In genomic region chr8:123015074-123015473, GRCm38 (mm10) we compare ENCODE assay signal across 19 mouse cellular contexts. TPM values are rescaled to one million over a fixed set of nuclear protein-coding genes. Genes with fewer than 3 reads are reported as not detected.
A peak's percentile ranks its signal among the peaks of the same experiment; 100 is the strongest.
DNase-seq lines count a peak whose midpoint lies in the region; ATAC-seq and TF ChIP-seq lines count a peak whose summit lies in the region.
"Had no signal": no experiment of that assay in that cellular context is flagged by ENCODE, and none has a peak within 500 bp of the region (broad histone marks: within the 10 kb centered on the region; RNA-seq: fewer than 3 reads in every experiment).

No protein-coding gene starts in this region.

- peak overlapping the region; percentile 13; the same call in 1 of the 2 replicates for H3K27ac ChIP-seq in limb, embryonic 14.5 days (replicated peaks; ENCODE audit: low read depth, low read length)
- H3K27ac ChIP-seq in limb, embryonic 10.5 days: no peak overlapping the region
- H3K27ac ChIP-seq in macrophage: peak overlapping the region; percentile 36
- H3K27ac ChIP-seq: forebrain, embryonic 13.5 days; heart, embryonic 13.5 days; hindbrain, postnatal 0 days had no signal

- peaks cover 7% of the 10 kb centered on the region for H3K4me1 ChIP-seq in limb, embryonic 14.5 days (ENCODE audit: control insufficient read depth, insufficient read depth, low read length)
- H3K4me1 ChIP-seq in limb, embryonic 10.5 days: peaks cover 13% of the 10 kb centered on the region

- H3K9me3 ChIP-seq in limb, embryonic 14.5 days (ENCODE audit: control insufficient read depth, low read length): no peaks in the 10 kb centered on the region
- no peaks in the 10 kb centered on the region for H3K9me3 ChIP-seq in limb, embryonic 10.5 days (replicated peaks)
- H3K9me3 ChIP-seq: forebrain, embryonic 13.5 days; G1E; heart, embryonic 13.5 days; midbrain, embryonic 13.5 days had no signal

- no peak overlapping the region for H3K9ac ChIP-seq in limb, embryonic 14.5 days (ENCODE audit: low read depth, low read length, severe bottlenecking)
- H3K9ac ChIP-seq: forebrain, embryonic 13.5 days; midbrain, embryonic 13.5 days had no signal

- no peaks in the 10 kb centered on the region for H3K27me3 ChIP-seq in limb, embryonic 14.5 days (ENCODE audit: control insufficient read depth, insufficient read depth, low read length)
- H3K27me3 ChIP-seq in limb, embryonic 10.5 days (ENCODE audit: low read depth, poor library complexity, severe bottlenecking): no peaks in the 10 kb centered on the region
- H3K27me3 ChIP-seq: forebrain, embryonic 13.5 days; heart, embryonic 13.5 days; midbrain, embryonic 13.5 days; Patski had no signal

- no peak for TF ChIP-seq POLR2A in limb, embryonic 14.5 days (IDR thresholded peaks at IDR 0.05; ENCODE audit: borderline replicate concordance, extremely low read depth, insufficient read depth, insufficient read length)

- no peak for ATAC-seq in limb, embryonic 14.5 days (ENCODE audit: low FRiP score, low read depth)
- peak; percentile 61 for ATAC-seq in activated CD4-positive, CD25-positive, alpha-beta regulatory T cell, adult 4 months
- ATAC-seq: forebrain, embryonic 13.5 days; hindbrain, postnatal 0 days; midbrain, embryonic 13.5 days; Patski had no signal

- H3K79me2 ChIP-seq in macrophage (ENCODE audit: inconsistent target): peaks cover 100% of the 10 kb centered on the region

- peaks cover 2% of the 10 kb centered on the region; the same call in 1 of the 2 replicates for H3K36me3 ChIP-seq in limb, embryonic 14.5 days (ENCODE audit: control insufficient read depth, insufficient read depth, low read length)
- H3K36me3 ChIP-seq in limb, embryonic 10.5 days: peaks cover 28% of the 10 kb centered on the region
- no peaks in the 10 kb centered on the region for H3K36me3 ChIP-seq in macrophage (ENCODE audit: inconsistent target)
- H3K36me3 ChIP-seq: midbrain, embryonic 13.5 days had no signal

- H3K4me3 ChIP-seq in limb, embryonic 14.5 days (replicated peaks; ENCODE audit: low read length): no peak overlapping the region
- no peak overlapping the region for H3K4me3 ChIP-seq in limb, embryonic 10.5 days
- H3K4me3 ChIP-seq in macrophage (ENCODE audit: inconsistent target): no peak overlapping the region
- H3K4me3 ChIP-seq: forebrain, embryonic 13.5 days; heart, embryonic 13.5 days; midbrain, embryonic 13.5 days had no signal

- no peak overlapping the region for H3K4me2 ChIP-seq in limb, embryonic 14.5 days (replicated peaks; ENCODE audit: low read depth, low read length, severe bottlenecking)
- H3K4me2 ChIP-seq: forebrain, embryonic 13.5 days; heart, embryonic 13.5 days; midbrain, embryonic 13.5 days had no signal

- no peak for DNase-seq in limb, embryonic 14.5 days (ENCODE audit: low spot score)
- no peak for DNase-seq in limb, embryonic 10.5 days (ENCODE audit: low spot score)
- DNase-seq in CD4-positive, CD25-positive, alpha-beta regulatory T cell, adult 2 months (ENCODE audit: low read depth, low spot score): peak; percentile 55
- DNase-seq in urinary bladder, adult 18-20 months (ENCODE audit: low spot score in 2 of 2): no peak
- DNase-seq in embryo, embryonic 10.5 days (ENCODE audit: low spot score): no peak
- DNase-seq: heart, postnatal 14 days; kidney, adult 2 months; kidney, postnatal 10 days; left cerebral cortex, postnatal 4 days; lung, postnatal 10 days; thymus, postnatal 4 days had no signal

- WGBS in limb, embryonic 14.5 days: 42% methylated on average over 3 of the region's 3 CpGs
- 76% methylated on average over 3 of the region's 3 CpGs for WGBS in limb, embryonic 10.5 days
- 19% methylated on average over 3 of the region's 3 CpGs for WGBS in macrophage (ENCODE audit: missing documents)

RNA-seq across cellular contexts. Expression of gene Ankrd11, which starts 27.0 kb away (rescaled TPM):
- polyA plus RNA-seq in limb, embryonic 14.5 days (2012; rRNA removed): 65.3 and 71.3 TPM in 2 replicates
- 83.7 and 102 TPM in 2 replicates for polyA plus RNA-seq in limb, embryonic 14.5 days (2014; fragmentation: Nextera tagmentation; extraction: Ambion mirVana)
- polyA plus RNA-seq in limb, embryonic 10.5 days (2016; fragmentation: Nextera tagmentation; extraction: Ambion mirVana): 54.8 and 63.9 TPM in 2 replicates
- polyA plus RNA-seq in activated CD4-positive, CD25-positive, alpha-beta regulatory T cell, adult 4 months (2017; shearing (Covaris generic)): 10 to 100 TPM; 75.8 to 77.3 TPM
- 100 to 1,000 TPM; 272 to 441 (median 315) TPM for total RNA-seq in macrophage (2018; cell fraction: chromatin; rRNA removed)
- 10 to 100 TPM; 21.2 to 47.5 (median 32.8) TPM for total RNA-seq in macrophage (2018; cell fraction: cytosol; rRNA removed)
- 100 to 1,000 TPM; 138 to 277 (median 182) TPM for total RNA-seq in macrophage (2018; cell fraction: nucleus; rRNA removed)
- 32.7 to 46.6 TPM (median 36.7 TPM) in 3 replicates for polyA plus RNA-seq in macrophage (2018)

RNA-seq across cellular contexts. Expression of gene Spg7, which starts 47.7 kb away (rescaled TPM):
- 88.7 and 90.0 TPM in 2 replicates for polyA plus RNA-seq in limb, embryonic 14.5 days (2012; rRNA removed)
- 34.8 and 37.5 TPM in 2 replicates for polyA plus RNA-seq in limb, embryonic 14.5 days (2014; fragmentation: Nextera tagmentation; extraction: Ambion mirVana)
- polyA plus RNA-seq in limb, embryonic 10.5 days (2016; fragmentation: Nextera tagmentation; extraction: Ambion mirVana): 57.8 and 60.5 TPM in 2 replicates
- polyA plus RNA-seq in activated CD4-positive, CD25-positive, alpha-beta regulatory T cell, adult 4 months (2017; shearing (Covaris generic)): 10 to 100 TPM; 11.4 to 21.1 TPM
- total RNA-seq in macrophage (2018; cell fraction: chromatin; rRNA removed): 10 to 100 TPM; 19.5 to 65.7 (median 40.9) TPM
- 10 to 100 TPM; 21.8 to 31.2 (median 26.5) TPM for total RNA-seq in macrophage (2018; cell fraction: cytosol; rRNA removed)
- 10 to 100 TPM; 19.3 to 56.6 (median 35.7) TPM for total RNA-seq in macrophage (2018; cell fraction: nucleus; rRNA removed)
- polyA plus RNA-seq in macrophage (2018): 28.2 to 39.2 TPM (median 32.3 TPM) in 3 replicates
